Comparison of ENCODE assay signal across 9 mouse cellular contexts in the genomic region with DNA sequence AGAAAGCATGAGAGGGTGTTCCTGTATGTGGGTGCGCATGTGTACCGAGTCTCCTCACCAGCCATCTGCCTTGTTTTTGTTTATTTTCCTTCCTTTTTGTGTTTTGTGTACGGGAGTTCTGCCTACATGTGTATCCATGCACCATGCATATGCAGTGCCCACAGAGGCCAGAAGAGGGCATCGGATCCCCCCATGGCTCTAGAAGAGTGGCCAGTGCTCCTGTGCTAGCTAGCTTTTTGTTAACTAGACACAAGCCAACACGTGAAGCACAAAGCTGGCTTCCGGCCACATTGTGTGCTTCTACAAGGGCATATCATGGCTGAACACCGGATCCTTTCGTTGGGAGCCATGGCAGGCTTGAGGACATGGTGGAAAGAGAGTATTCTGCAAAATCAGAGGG. TPM values are rescaled to one million over a fixed set of nuclear protein-coding genes. Genes with fewer than 3 reads are reported as not detected.
A peak's percentile ranks its signal among the peaks of the same experiment; 100 is the strongest.
DNase-seq lines count a peak whose midpoint lies in the region; ATAC-seq and TF ChIP-seq lines count a peak whose summit lies in the region.
"Had no signal": no experiment of that assay in that cellular context is flagged by ENCODE, and none has a peak within 500 bp of the region (broad histone marks: within the 10 kb centered on the region; RNA-seq: fewer than 3 reads in every experiment).

No protein-coding gene starts in this region.

- no peak for TF ChIP-seq POLR2A in CH12.LX (IDR thresholded peaks at IDR 0.05; ENCODE audit: low read depth, low read length)

- no peaks in the 10 kb centered on the region for H3K36me3 ChIP-seq in kidney, embryonic 15.5 days
- H3K36me3 ChIP-seq in CH12.LX (replicated peaks in 1 of 2; ENCODE audit: control insufficient read depth in 1 of 2, insufficient read depth in 1 of 2, low read length in 1 of 2) = no peaks in the 10 kb centered on the region
- no peaks in the 10 kb centered on the region for H3K36me3 ChIP-seq in neural tube, embryonic 11.5 days (ENCODE audit: control insufficient read depth, insufficient read depth, low read length)
- H3K36me3 ChIP-seq: midbrain, embryonic 12.5 days had no signal

- no peaks in the 10 kb centered on the region for H3K79me2 ChIP-seq in CH12.LX (replicated peaks; ENCODE audit: control insufficient read depth, extremely low read depth, insufficient read depth, poor library complexity, severe bottlenecking)

- no peak overlapping the region for H3K4me3 ChIP-seq in kidney, embryonic 15.5 days (replicated peaks)
- H3K4me3 ChIP-seq in CH12.LX (replicated peaks in 1 of 3; ENCODE audit: low read depth in 2 of 3, low read length in 2 of 3, poor library complexity in 1 of 3) = no peak overlapping the region
- no peak overlapping the region for H3K4me3 ChIP-seq in neural tube, embryonic 11.5 days (ENCODE audit: low read depth, low read length)
- H3K4me3 ChIP-seq: midbrain, embryonic 12.5 days had no signal

- H3K27me3 ChIP-seq in kidney, embryonic 15.5 days = no peaks in the 10 kb centered on the region
- H3K27me3 ChIP-seq in CH12.LX (replicated peaks) = peaks cover 24% of the 10 kb centered on the region
- H3K27me3 ChIP-seq in neural tube, embryonic 11.5 days (ENCODE audit: control insufficient read depth, insufficient read depth, low read length) = no peaks in the 10 kb centered on the region

- no peak overlapping the region for H3K27ac ChIP-seq in kidney, embryonic 15.5 days
- H3K27ac ChIP-seq in CH12.LX (ENCODE audit: insufficient read depth, low read depth) = no peak overlapping the region
- no peak overlapping the region for H3K27ac ChIP-seq in neural tube, embryonic 11.5 days (ENCODE audit: low read depth, low read length)
- H3K27ac ChIP-seq: midbrain, embryonic 12.5 days had no signal

- H3K9ac ChIP-seq in kidney, embryonic 15.5 days = no peak overlapping the region
- no peak overlapping the region for H3K9ac ChIP-seq in CH12.LX (ENCODE audit: insufficient read depth, low read depth)
- H3K9ac ChIP-seq in neural tube, embryonic 11.5 days (ENCODE audit: low read length) = no peak overlapping the region
- H3K9ac ChIP-seq: midbrain, embryonic 12.5 days had no signal

- 40% methylated on average over 8 of the region's 8 CpGs for WGBS in kidney, embryonic 15.5 days
- 38% methylated on average over 8 of the region's 8 CpGs for whole genome bisulfite sequencing in neural tube, embryonic 11.5 days

- peak; percentile 74 to 90 for TF ChIP-seq CTCF in CH12.LX (conservative IDR thresholded peaks at IDR 0.05 in 1 of 2, IDR thresholded peaks at IDR 0.05 in 1 of 2; ENCODE audit: low read depth in 2 of 2, low read length in 2 of 2)

- H3K4me1 ChIP-seq in kidney, embryonic 15.5 days = peaks cover 15% of the 10 kb centered on the region
- peaks cover 3 to 23% of the 10 kb centered on the region in 2 experiments; a peak in 3 of 4 replicates for H3K4me1 ChIP-seq in CH12.LX (ENCODE audit: control insufficient read depth in 1 of 2, insufficient read depth in 2 of 2)
- H3K4me1 ChIP-seq in neural tube, embryonic 11.5 days (ENCODE audit: control insufficient read depth, insufficient read depth, low read length) = no peaks in the 10 kb centered on the region
- H3K4me1 ChIP-seq: midbrain, embryonic 12.5 days had no signal

- in situ Hi-C loops in CH12.LX (cut with MboI; ENCODE audit: low pct_ligation_motif_present, low pct_unique_long_range_greater_than_20kb, low sequenced_read_pairs) = loop anchor here (5.0 kb wide), 2 partner anchors 103 to 193 kb away; no protein-coding TSS in a partner anchor

- dilution Hi-C loops in CH12.LX (cut with MboI; ENCODE audit: extremely low pct_ligation_motif_present, extremely low pct_unique_long_range_greater_than_20kb, low sequenced_read_pairs) = no loop called here

- no peaks in the 10 kb centered on the region for H3K9me3 ChIP-seq in kidney, embryonic 15.5 days (replicated peaks)
- H3K9me3 ChIP-seq in CH12.LX (replicated peaks; ENCODE audit: low read length) = no peaks in the 10 kb centered on the region
- H3K9me3 ChIP-seq in neural tube, embryonic 11.5 days (ENCODE audit: control insufficient read depth, low read length) = no peaks in the 10 kb centered on the region
- H3K9me3 ChIP-seq: midbrain, embryonic 12.5 days had no signal

- peak; percentile 66 for DNase-seq in kidney, adult 18-20 months
- DNase-seq in CH12.LX (ENCODE audit: extremely low read depth) (peak; percentile 62), ZHBTc4 (ENCODE audit: low read depth, low spot score) (peak; percentile 71)
- DNase-seq in embryo, embryonic 10.5 days (ENCODE audit: low spot score) = peak; percentile 83
- peak; percentile 61 to 79 for DNase-seq in kidney, postnatal 36 days
- peak; percentile 74 for DNase-seq in neural tube, embryonic 11.5 days (ENCODE audit: low spot score)
- no peak for DNase-seq in frontal cortex, postnatal 25 days (ENCODE audit: low spot score in 2 of 2)

- no peak overlapping the region for H3K4me2 ChIP-seq in kidney, embryonic 15.5 days
- no peak overlapping the region for H3K4me2 ChIP-seq in CH12.LX (ENCODE audit: insufficient read depth, low read depth, poor library complexity, severe bottlenecking)
- no peak overlapping the region for H3K4me2 ChIP-seq in neural tube, embryonic 11.5 days (ENCODE audit: low read depth)
- H3K4me2 ChIP-seq: midbrain, embryonic 12.5 days had no signal

- no peak for ATAC-seq in kidney, embryonic 15.5 days (replicated peaks; ENCODE audit: low FRiP score)
- ATAC-seq in neural tube, embryonic 11.5 days (ENCODE audit: insufficient read depth, low FRiP score, low TSS enrichment) = no peak

- TF ChIP-seq EP300 in CH12.LX (IDR thresholded peaks at IDR 0.05; ENCODE audit: low read length) = no peak

- TF ChIP-seq RAD21 in CH12.LX (IDR thresholded peaks at IDR 0.05; ENCODE audit: low read depth, low read length) = peak; percentile 37

TF ChIP-seq in CH12.LX, 34 proteins besides CTCF, POLR2A, EP300 and RAD21:
- TF ChIP-seq USF1 (IDR thresholded peaks at IDR 0.05; ENCODE audit: low read depth, low read length) = no peak
- no peak for TF ChIP-seq UBTF (IDR thresholded peaks at IDR 0.05; ENCODE audit: low read depth, low read length)
- TF ChIP-seq E2F4 (IDR thresholded peaks at IDR 0.05; ENCODE audit: insufficient replicate concordance, low read depth, low read length) = no peak
- TF ChIP-seq KAT2A (IDR thresholded peaks at IDR 0.05; ENCODE audit: insufficient replicate concordance, low read length) = no peak
- peak; percentile 40; the same call in 1 of the 2 replicates for TF ChIP-seq MYC (IDR thresholded peaks at IDR 0.05; ENCODE audit: low read depth, low read length)
- TF ChIP-seq PAX5 (IDR thresholded peaks at IDR 0.05; ENCODE audit: low read length) = no peak
- TF ChIP-seq TBP (conservative IDR thresholded peaks at IDR 0.05; ENCODE audit: low read depth, low read length) = no peak
- peak; percentile 64 for TF ChIP-seq SMC3 (IDR thresholded peaks at IDR 0.05; ENCODE audit: low read depth, low read length)
- TF ChIP-seq MEF2A (IDR thresholded peaks at IDR 0.05; ENCODE audit: borderline replicate concordance, low read depth, low read length) = peak; percentile 26; the same call in 1 of the 2 replicates
- TF ChIP-seq NELFE (IDR thresholded peaks at IDR 0.05; ENCODE audit: low read depth, low read length) = no peak
- TF ChIP-seq MAX (IDR thresholded peaks at IDR 0.05; ENCODE audit: low read length) = 0 out of 2 replicates have a peak, but pooled peaks have one; percentile 28
- TF ChIP-seq BHLHE40 (IDR thresholded peaks at IDR 0.05; ENCODE audit: low read depth, low read length) = peak; percentile 56

RNA-seq across cellular contexts. Expression of gene Pemt, which starts 24.3 kb away (rescaled TPM):
- 12.6 and 13.0 TPM in 2 replicates for polyA plus RNA-seq in kidney, embryonic 15.5 days (2015; fragmentation: Nextera tagmentation; extraction: Ambion mirVana)
- total RNA-seq in CH12.LX (2012; rRNA removed) (7.8 and 9.1 TPM in 2 replicates), CH12.LX (2014; rRNA removed) (6.7 and 6.9 TPM in 2 replicates)
- polyA plus RNA-seq in CH12.LX (2012; ENCODE audit: insufficient read length, low read depth) = 10.5 and 10.7 TPM in 2 replicates
- 6.9 and 7.3 TPM in 2 replicates for polyA plus RNA-seq in neural tube, embryonic 11.5 days (2014; fragmentation: Nextera tagmentation; extraction: Ambion mirVana)

RNA-seq across cellular contexts. Expression of gene Rai1, which starts 34.2 kb away (rescaled TPM):
- 21.4 and 23.4 TPM in 2 replicates for polyA plus RNA-seq in kidney, embryonic 15.5 days (2015; fragmentation: Nextera tagmentation; extraction: Ambion mirVana)
- total RNA-seq in CH12.LX (2012; rRNA removed) (15.4 and 15.5 TPM in 2 replicates), CH12.LX (2014; rRNA removed) (6.5 and 6.6 TPM in 2 replicates)
- 19.1 and 22.6 TPM in 2 replicates for polyA plus RNA-seq in CH12.LX (2012; ENCODE audit: insufficient read length, low read depth)
- 28.5 and 31.4 TPM in 2 replicates for polyA plus RNA-seq in neural tube, embryonic 11.5 days (2014; fragmentation: Nextera tagmentation; extraction: Ambion mirVana)

Comparison
In these comparisons a context has a peak if more than half of its experiments do, and no peak if none do; other contexts are left out.
1. DNase-seq: peak in kidney, adult 18-20 months (single experiment), CH12.LX (single experiment), ZHBTc4 (single experiment), embryo, embryonic 10.5 days (single experiment), kidney, postnatal 36 days (2 of 2) and neural tube, embryonic 11.5 days (single experiment); none in frontal cortex, postnatal 25 days (0 of 2).